Mouse (Mus musculus) erythroblast, embryonic 14.5 days (primary cell): ENCODE data around the gene Gpr39.

Experiments used
- GATA1 ChIP-seq: IDR thresholded peaks from 2 replicates; pipeline ENCODE4 v1.6.1; 2012; ENCODE audit warnings: low read length, inconsistent platforms, mixed read lengths
- TAL1 ChIP-seq: IDR thresholded peaks from 3 replicates; pipeline ENCODE4 v1.6.1; 2012; ENCODE audit warnings: low read length, inconsistent platforms, mixed read lengths

DNA sequence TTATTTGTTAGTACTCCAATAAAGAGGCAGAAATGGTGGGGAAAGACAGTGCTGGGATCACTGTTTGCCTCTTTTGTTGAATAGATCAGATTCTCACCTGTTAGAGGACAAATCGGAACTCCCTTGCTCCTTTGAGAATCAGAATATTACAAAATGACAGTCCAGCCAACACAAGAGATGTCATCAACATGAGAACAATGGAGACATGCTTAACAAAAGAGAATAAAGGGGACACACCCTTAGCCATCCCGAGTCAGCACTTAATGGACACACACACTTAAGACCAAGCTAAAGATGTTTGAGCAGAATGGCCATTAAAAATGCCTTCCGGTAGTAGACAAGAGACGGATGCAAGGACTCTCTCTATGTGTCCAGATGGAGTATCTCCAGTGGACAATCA lies 68.0 kb downstream of the Gpr39 start:
- TF ChIP-seq TAL1 (no peak), GATA1 (no peak)
